Mouse (Mus musculus): ENCODE data around the gene Trpc5. TPM values are rescaled to one million over a fixed set of nuclear protein-coding genes. Genes with fewer than 3 reads are reported as not detected.

The Trpc5 gene
- total RNA-seq (2017): not detected in 2 replicates

GRCm38 (mm10) chrX:144688142-144688206 is at the start of gene Trpc5:
TSS of gene Trpc5 (minus strand) at chrX:144688180.
- ATAC-seq (replicated peaks in 1 of 2; ENCODE audit: insufficient read depth in 1 of 2, low FRiP score in 2 of 2, low TSS enrichment in 1 of 2, low read depth in 1 of 2, poor library complexity in 2 of 2, severe bottlenecking in 2 of 2): no peak

GRCm38 (mm10) chrX:144716330-144716729 is 28.4 kb upstream of the Trpc5 start:
- ATAC-seq (replicated peaks in 1 of 2; ENCODE audit: insufficient read depth in 1 of 2, low FRiP score in 2 of 2, low TSS enrichment in 1 of 2, low read depth in 1 of 2, poor library complexity in 2 of 2, severe bottlenecking in 2 of 2): peak in 1 of 2 experiments; percentile 56; a peak in 1 of 4 replicates

GRCm38 (mm10) chrX:144689859-144690181 is 1.8 kb upstream of the Trpc5 start:
- peak in 1 of 2 experiments; percentile 52; a peak in 2 of 4 replicates for ATAC-seq (replicated peaks in 1 of 2; ENCODE audit: insufficient read depth in 1 of 2, low FRiP score in 2 of 2, low TSS enrichment in 1 of 2, low read depth in 1 of 2, poor library complexity in 2 of 2, severe bottlenecking in 2 of 2)

- peak; percentile 36 to 76; a peak in 3 of 4 replicates for ATAC-seq (replicated peaks in 1 of 2; ENCODE audit: insufficient read depth in 1 of 2, low FRiP score in 2 of 2, low TSS enrichment in 1 of 2, low read depth in 1 of 2, poor library complexity in 2 of 2, severe bottlenecking in 2 of 2)
Observed at GRCm38 (mm10) chrX:144689119-144689858, 1.3 kb upstream of the Trpc5 start.

- peak; percentile 63 to 64 for ATAC-seq (replicated peaks in 1 of 2; ENCODE audit: insufficient read depth in 1 of 2, low FRiP score in 2 of 2, low TSS enrichment in 1 of 2, low read depth in 1 of 2, poor library complexity in 2 of 2, severe bottlenecking in 2 of 2)
Observed at GRCm38 (mm10) chrX:144688207-144689118, 483 bp upstream of the Trpc5 start, which contains the start of gene Rtl4. TSS of gene Rtl4 (plus strand) at chrX:144688907.

GRCm38 (mm10) chrX:144687742-144688141 is 238 bp downstream of the Trpc5 start:
- ATAC-seq (replicated peaks in 1 of 2; ENCODE audit: insufficient read depth in 1 of 2, low FRiP score in 2 of 2, low TSS enrichment in 1 of 2, low read depth in 1 of 2, poor library complexity in 2 of 2, severe bottlenecking in 2 of 2): 0 out of 4 replicates have a peak, but pooled peaks have one; percentile 10 to 24

- ATAC-seq (replicated peaks in 1 of 2; ENCODE audit: insufficient read depth in 1 of 2, low FRiP score in 2 of 2, low TSS enrichment in 1 of 2, low read depth in 1 of 2, poor library complexity in 2 of 2, severe bottlenecking in 2 of 2): no peak
Observed at GRCm38 (mm10) chrX:144652196-144652595, 35.8 kb downstream of the Trpc5 start.

GRCm38 (mm10) chrX:144645394-144645793 is 42.6 kb downstream of the Trpc5 start:
- ATAC-seq (replicated peaks in 1 of 2; ENCODE audit: insufficient read depth in 1 of 2, low FRiP score in 2 of 2, low TSS enrichment in 1 of 2, low read depth in 1 of 2, poor library complexity in 2 of 2, severe bottlenecking in 2 of 2): no peak

GRCm38 (mm10) chrX:144644756-144645155 is 43.2 kb downstream of the Trpc5 start:
- no peak for ATAC-seq (replicated peaks in 1 of 2; ENCODE audit: insufficient read depth in 1 of 2, low FRiP score in 2 of 2, low TSS enrichment in 1 of 2, low read depth in 1 of 2, poor library complexity in 2 of 2, severe bottlenecking in 2 of 2)

- no peak for ATAC-seq (replicated peaks in 1 of 2; ENCODE audit: insufficient read depth in 1 of 2, low FRiP score in 2 of 2, low TSS enrichment in 1 of 2, low read depth in 1 of 2, poor library complexity in 2 of 2, severe bottlenecking in 2 of 2)
Observed at GRCm38 (mm10) chrX:144612753-144613152, 75.2 kb downstream of the Trpc5 start.

- ATAC-seq (replicated peaks in 1 of 2; ENCODE audit: insufficient read depth in 1 of 2, low FRiP score in 2 of 2, low TSS enrichment in 1 of 2, low read depth in 1 of 2, poor library complexity in 2 of 2, severe bottlenecking in 2 of 2): no peak
Observed at GRCm38 (mm10) chrX:144536431-144536830, 151.5 kb downstream of the Trpc5 start.

GRCm38 (mm10) chrX:144526042-144526441 is 161.9 kb downstream of the Trpc5 start:
- ATAC-seq (replicated peaks in 1 of 2; ENCODE audit: insufficient read depth in 1 of 2, low FRiP score in 2 of 2, low TSS enrichment in 1 of 2, low read depth in 1 of 2, poor library complexity in 2 of 2, severe bottlenecking in 2 of 2): peak; percentile 88 to 98

- no peak for ATAC-seq (replicated peaks in 1 of 2; ENCODE audit: insufficient read depth in 1 of 2, low FRiP score in 2 of 2, low TSS enrichment in 1 of 2, low read depth in 1 of 2, poor library complexity in 2 of 2, severe bottlenecking in 2 of 2)
Observed at GRCm38 (mm10) chrX:144523239-144523638, 164.7 kb downstream of the Trpc5 start.

- ATAC-seq (replicated peaks in 1 of 2; ENCODE audit: insufficient read depth in 1 of 2, low FRiP score in 2 of 2, low TSS enrichment in 1 of 2, low read depth in 1 of 2, poor library complexity in 2 of 2, severe bottlenecking in 2 of 2): no peak
Observed at GRCm38 (mm10) chrX:144491394-144491793, 196.6 kb downstream of the Trpc5 start.

- ATAC-seq (replicated peaks in 1 of 2; ENCODE audit: insufficient read depth in 1 of 2, low FRiP score in 2 of 2, low TSS enrichment in 1 of 2, low read depth in 1 of 2, poor library complexity in 2 of 2, severe bottlenecking in 2 of 2): no peak
Observed at GRCm38 (mm10) chrX:144464416-144464815, 223.6 kb downstream of the Trpc5 start.

GRCm38 (mm10) chrX:144456281-144456680 is 231.7 kb downstream of the Trpc5 start, which contains the start of gene Trpc5os:
TSS of gene Trpc5os (plus strand) at chrX:144456581.
- ATAC-seq (replicated peaks in 1 of 2; ENCODE audit: insufficient read depth in 1 of 2, low FRiP score in 2 of 2, low TSS enrichment in 1 of 2, low read depth in 1 of 2, poor library complexity in 2 of 2, severe bottlenecking in 2 of 2): no peak

GRCm38 (mm10) chrX:144423848-144424247 is 264.1 kb downstream of the Trpc5 start:
- ATAC-seq (replicated peaks in 1 of 2; ENCODE audit: insufficient read depth in 1 of 2, low FRiP score in 2 of 2, low TSS enrichment in 1 of 2, low read depth in 1 of 2, poor library complexity in 2 of 2, severe bottlenecking in 2 of 2): no peak

- ATAC-seq (replicated peaks in 1 of 2; ENCODE audit: insufficient read depth in 1 of 2, low FRiP score in 2 of 2, low TSS enrichment in 1 of 2, low read depth in 1 of 2, poor library complexity in 2 of 2, severe bottlenecking in 2 of 2): no peak
Observed at GRCm38 (mm10) chrX:144421091-144421490, 266.9 kb downstream of the Trpc5 start.

- ATAC-seq (replicated peaks in 1 of 2; ENCODE audit: insufficient read depth in 1 of 2, low FRiP score in 2 of 2, low TSS enrichment in 1 of 2, low read depth in 1 of 2, poor library complexity in 2 of 2, severe bottlenecking in 2 of 2): no peak
Observed at GRCm38 (mm10) chrX:144420259-144420658, 267.7 kb downstream of the Trpc5 start.
